Mouse (Mus musculus): Measurements from ENCODE around the gene BC052040.

GRCm38 (mm10) chr2:115687612-115688011 lies 106.1 kb downstream of the BC052040 start:
- TF ChIP-seq CTCF (IDR thresholded peaks at IDR 0.05) = no peak
- no peak for TF ChIP-seq POLR2A (IDR thresholded peaks at IDR 0.05; ENCODE audit: insufficient read depth, low read depth, low read length)

Measured in heart, adult 2 months (tissue).